In the genomic region with DNA sequence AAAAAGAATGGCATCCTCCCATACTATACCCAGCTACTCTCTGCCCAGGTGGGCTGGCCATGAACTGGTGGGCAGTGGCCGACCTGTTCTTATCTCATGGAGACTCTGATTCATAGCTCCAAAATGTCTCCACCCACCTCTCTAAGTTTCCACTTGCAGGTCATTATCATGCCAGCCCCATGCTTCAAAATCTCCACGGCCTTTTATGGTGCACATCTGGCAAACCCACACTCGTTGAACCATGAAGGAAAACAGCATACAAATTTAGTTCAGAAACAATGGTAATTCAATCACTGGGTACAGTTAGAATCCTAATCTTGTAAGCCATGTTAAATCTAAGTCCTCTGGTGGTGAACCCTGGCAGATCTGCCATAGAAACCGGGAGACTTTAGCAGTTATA, we compare ENCODE assay signal across 12 mouse cellular contexts. TPM values are rescaled to one million over a fixed set of nuclear protein-coding genes. Genes with fewer than 3 reads are reported as not detected.
DNase-seq lines count a peak whose midpoint lies in the region; ATAC-seq lines count a peak whose summit lies in the region.
"Had no signal": no experiment of that assay in that cellular context is flagged by ENCODE, and none has a peak within 500 bp of the region (broad histone marks: within the 10 kb centered on the region; RNA-seq: fewer than 3 reads in every experiment).

No protein-coding gene starts in this region.

- peak; percentile 53 for ATAC-seq in neutrophil, adult 5-6 weeks (ENCODE audit: extremely low read depth, insufficient number of reproducible peaks, low FRiP score, poor library complexity, severe bottlenecking)

- peak; percentile 25 to 36 for DNase-seq in heart, adult 9 months (ENCODE audit: low spot score in 2 of 2)
- no peak for DNase-seq in heart, postnatal 4 days
- DNase-seq in A20 (ENCODE audit: low read depth, low spot score), result peak; percentile 63
- DNase-seq in NIH3T3 (ENCODE audit: low read depth), result peak; percentile 37
- DNase-seq in layer of hippocampus, postnatal 25 days (ENCODE audit: extremely low spot score in 1 of 2, low spot score in 1 of 2), result no peak
- DNase-seq in cerebellum, adult 18-20 months, result no peak
- DNase-seq: cerebellum, adult 11-12 months; gastrocnemius, postnatal 10 days; layer of hippocampus, postnatal 36 days; lung, postnatal 4 days; right cerebral cortex, adult 18-20 months had no signal

RNA-seq across cellular contexts. Expression of a gene that starts 2.8 kb away (rescaled TPM):
- total RNA-seq in heart, postnatal 4 days (2021), result 1 to 10 TPM; 1.7 to 3.4 TPM
- 94.6 and 118 TPM in 2 replicates for total RNA-seq in neutrophil, adult 5-6 weeks (2017)
- under 1 TPM; 0.31 to 0.37 TPM for total RNA-seq in layer of hippocampus, postnatal 25 days (2021)

RNA-seq across cellular contexts. Expression of a gene that starts 13.1 kb away (rescaled TPM):
- under 1 TPM; 0.48 to 0.56 TPM for total RNA-seq in heart, postnatal 4 days (2021)
- total RNA-seq in neutrophil, adult 5-6 weeks (2017), result 89.2 and 89.7 TPM in 2 replicates
- 1 to 10 TPM; 1.2 TPM for total RNA-seq in layer of hippocampus, postnatal 25 days (2021)

RNA-seq across cellular contexts. Expression of a gene that starts 33.8 kb away (rescaled TPM):
- 1 to 10 TPM; 7.0 to 7.3 TPM for total RNA-seq in heart, postnatal 4 days (2021)
- 0.47 and 1.4 TPM in 2 replicates for total RNA-seq in neutrophil, adult 5-6 weeks (2017)
- under 1 TPM; 0.68 to 0.98 TPM for total RNA-seq in layer of hippocampus, postnatal 25 days (2021)

Comparison
In these comparisons a context has a peak if more than half of its experiments do, and no peak if none do; other contexts are left out.
1. DNase-seq: peak in heart, adult 9 months (2 of 2), A20 (single experiment) and NIH3T3 (single experiment); none in heart, postnatal 4 days (single experiment), layer of hippocampus, postnatal 25 days (0 of 2) and cerebellum, adult 18-20 months (0 of 2).
2. RNA of a gene that starts 2.8 kb away (total RNA-seq): 94.6 to 118 TPM in neutrophil, adult 5-6 weeks; 1.7 to 3.4 TPM in heart, postnatal 4 days and 0.31 to 0.37 TPM in layer of hippocampus, postnatal 25 days; every median in the first group is over 10 times any median in the second.
3. RNA of a gene that starts 13.1 kb away (total RNA-seq): 89.2 to 89.7 TPM in neutrophil, adult 5-6 weeks; 1.2 TPM in layer of hippocampus, postnatal 25 days and 0.48 to 0.56 TPM in heart, postnatal 4 days; every median in the first group is over 10 times any median in the second.